Mouse (Mus musculus) adrenal gland, postnatal 0 days (tissue): Measurements from ENCODE around the gene Rbm15b. TPM values are rescaled to one million over a fixed set of nuclear protein-coding genes. Genes with fewer than 3 reads are reported as not detected.

ENCODE experiments used
- polyA plus RNA-seq: library from polyadenylated mRNA; unstranded; fragments of >200 nt; fragmentation: Nextera tagmentation; extraction: Ambion mirVana; gene quantifications from 2 replicates; pipeline ENCODE4 v1.2.1, GENCODE M21; 2015

Rbm15b gene
- polyA plus RNA-seq = 5.4 and 7.2 TPM in 2 replicates

DNA sequence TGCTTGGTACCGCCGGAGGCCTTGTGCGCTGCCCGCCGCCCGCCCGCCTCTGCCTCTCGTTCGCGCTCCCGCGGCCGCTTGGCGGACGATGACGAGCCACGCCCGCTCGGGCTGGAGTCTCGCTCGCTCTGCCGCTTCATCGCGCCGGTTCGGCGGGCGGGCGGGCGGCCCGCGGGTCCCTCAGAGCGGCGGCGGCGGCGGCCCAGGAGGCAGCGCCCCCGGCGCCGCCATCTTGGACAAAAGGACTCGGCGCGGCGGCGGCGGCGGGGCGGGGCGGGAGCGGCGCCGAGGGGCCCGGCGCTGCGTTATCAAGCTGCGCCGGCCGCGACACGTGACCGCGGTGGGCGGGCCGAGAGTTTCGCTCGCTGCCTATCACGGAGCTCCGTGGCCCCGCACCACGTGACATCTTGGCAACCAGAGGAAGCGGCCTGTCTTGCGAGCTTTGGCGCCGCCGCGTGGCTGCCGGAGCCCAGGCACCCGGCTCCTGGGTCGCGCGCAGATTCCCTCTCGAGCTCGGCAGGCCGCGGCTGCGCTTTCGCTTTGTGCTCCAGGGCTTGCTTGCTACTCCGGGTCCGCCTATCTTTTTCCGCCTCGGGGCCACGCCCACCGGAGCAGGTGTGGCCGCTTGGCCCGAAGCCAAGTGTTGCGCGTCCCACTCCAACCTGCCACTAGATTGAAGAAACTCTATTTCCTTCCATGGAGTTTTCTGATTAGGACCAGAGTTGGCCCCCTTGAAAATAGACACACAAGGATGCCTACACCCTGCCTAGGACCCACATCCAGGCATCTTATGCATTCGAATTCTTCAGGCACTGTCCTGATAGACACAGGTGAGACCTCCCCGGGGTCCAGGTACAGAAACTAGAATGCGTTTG, at the start of gene Rbm15b:
Rbm15b (minus strand) TSS at position 601 of the 875 bp plus-strand sequence.

DNA sequence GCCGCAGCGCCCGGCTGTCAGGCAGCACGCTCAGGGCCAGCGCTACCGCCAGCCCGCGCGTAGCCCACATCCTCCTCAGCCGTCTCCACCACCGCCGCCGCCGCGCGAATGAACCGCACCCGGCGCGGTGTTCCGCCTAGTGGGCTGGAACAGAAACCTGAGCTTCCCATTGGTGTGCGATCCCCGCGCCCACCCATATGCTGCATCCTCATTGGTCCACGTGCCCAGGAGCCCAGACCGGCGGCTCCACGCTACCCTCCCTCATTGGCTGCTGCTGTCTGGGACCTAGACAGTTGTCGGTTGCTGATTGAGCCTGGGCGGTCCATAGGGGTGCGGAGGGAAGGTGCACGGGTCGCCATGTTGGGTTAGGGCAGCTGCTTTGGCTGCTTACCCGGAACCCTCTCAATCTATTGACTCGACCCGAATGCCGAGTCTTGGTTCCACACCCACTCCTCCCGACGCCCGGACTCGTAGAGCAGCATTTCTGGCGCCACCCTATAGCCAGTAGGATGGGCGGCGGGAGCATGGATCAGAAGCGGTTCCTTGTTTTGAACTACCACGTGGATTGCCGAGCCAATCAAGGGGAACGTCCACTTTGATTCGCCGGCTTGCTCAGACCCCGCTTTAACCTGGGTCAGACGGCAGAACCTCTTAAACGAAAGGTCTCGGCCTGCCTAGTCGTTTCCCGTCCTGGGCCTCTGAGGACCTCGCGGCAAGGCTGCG, 4.8 kb upstream of the Rbm15b start, which contains the start of gene Manf:
Manf (minus strand) TSS at position 151 of the 723 bp plus-strand sequence.

Other genes starting within 250 kb of the Rbm15b start
- not detected in 2 replicates for gene Grm2, start 231.3 kb downstream of the Rbm15b start, polyA plus RNA-seq
- gene Tex264, start 201.5 kb downstream of the Rbm15b start, polyA plus RNA-seq = 85.4 and 117 TPM in 2 replicates
- gene Rad54l2, start 98.2 kb downstream of the Rbm15b start, polyA plus RNA-seq = 1.9 and 4.2 TPM in 2 replicates
- gene Dcaf1, start 65.6 kb downstream of the Rbm15b start, polyA plus RNA-seq = 6.2 and 11.2 TPM in 2 replicates
- gene Manf, start 4.6 kb upstream of the Rbm15b start, polyA plus RNA-seq = 219 and 298 TPM in 2 replicates